Mouse (Mus musculus) 3T3-L1 (cell line): ENCODE data around the gene Fam120b.
A peak's percentile ranks its signal among the peaks of the same experiment; 100 is the strongest.

Experiments used
- DNase-seq: peaks from one replicate; pipeline ENCODE4 v3.0.0-alpha.2; 2015; ENCODE audit warnings: low read depth, low spot score

Fam120b gene

GRCm38 (mm10) chr17:15379741-15380526 is 16.1 kb upstream of the Fam120b start:
- DNase-seq, result no peak

GRCm38 (mm10) chr17:15380641-15381051 is 15.4 kb upstream of the Fam120b start:
- DNase-seq, result no peak

GRCm38 (mm10) chr17:15381092-15381860 is 14.7 kb upstream of the Fam120b start:
- no peak for DNase-seq

GRCm38 (mm10) chr17:15381869-15382660 is 13.9 kb upstream of the Fam120b start:
- no peak for DNase-seq

- DNase-seq, result no peak
These were observed 12.6 kb upstream of the Fam120b start for GRCm38 (mm10) chr17:15383360-15383759.

GRCm38 (mm10) chr17:15388892-15389291 is 7.1 kb upstream of the Fam120b start:
- no peak for DNase-seq

GRCm38 (mm10) chr17:15389356-15389755 is 6.6 kb upstream of the Fam120b start:
- DNase-seq, result no peak

- no peak for DNase-seq
These were observed 5.7 kb downstream of the Fam120b start for GRCm38 (mm10) chr17:15401716-15402115.

GRCm38 (mm10) chr17:15406576-15406975 is 10.6 kb downstream of the Fam120b start:
- no peak for DNase-seq

GRCm38 (mm10) chr17:15409261-15409660 is 13.3 kb downstream of the Fam120b start:
- no peak for DNase-seq

GRCm38 (mm10) chr17:15410861-15411260 is 14.9 kb downstream of the Fam120b start:
- no peak for DNase-seq

GRCm38 (mm10) chr17:15416596-15417215 is 20.7 kb downstream of the Fam120b start:
- no peak for DNase-seq

GRCm38 (mm10) chr17:15419534-15419933 is 23.5 kb downstream of the Fam120b start:
- DNase-seq, result no peak

GRCm38 (mm10) chr17:15420021-15420603 is 24.1 kb downstream of the Fam120b start:
- DNase-seq, result no peak

GRCm38 (mm10) chr17:15421446-15421845 is 25.4 kb downstream of the Fam120b start:
- no peak for DNase-seq

GRCm38 (mm10) chr17:15422666-15423065 is 26.7 kb downstream of the Fam120b start:
- DNase-seq, result peak; percentile 3

GRCm38 (mm10) chr17:15423080-15423765 is 27.2 kb downstream of the Fam120b start:
- peak; percentile 16 for DNase-seq

- no peak for DNase-seq
These were observed 29.9 kb downstream of the Fam120b start for GRCm38 (mm10) chr17:15425931-15426330.

- DNase-seq, result peak; percentile 8
These were observed 33.4 kb downstream of the Fam120b start for GRCm38 (mm10) chr17:15429451-15429850.

GRCm38 (mm10) chr17:15429937-15430336 is 33.9 kb downstream of the Fam120b start:
- no peak for DNase-seq
